Mouse (Mus musculus) olfactory bulb, adult 2 months (tissue): Measurements from ENCODE around the gene Abo.

Source experiments
- CTCF ChIP-seq: fragments of 200-500 bp; IDR thresholded peaks from 2 replicates; pipeline ENCODE4 v1.5.1; 2012; ENCODE audit warnings: low read depth, mild to moderate bottlenecking, low read length, moderate library complexity; ENCODE audit not compliant: insufficient read depth
- POLR2A ChIP-seq: fragments of 200-500 bp; IDR thresholded peaks from 2 replicates; pipeline ENCODE4 v1.6.1; 2012; ENCODE audit warnings: mild to moderate bottlenecking, low read depth, low read length, moderate library complexity; ENCODE audit not compliant: insufficient read depth

- TF ChIP-seq CTCF, result no peak
- no peak for TF ChIP-seq POLR2A
Observed at GRCm38 (mm10) chr2:26906431-26906830, 41.7 kb upstream of the Abo start.
